Mouse (Mus musculus): ENCODE results near the gene Eng. TPM values are rescaled to one million over a fixed set of nuclear protein-coding genes. Genes with fewer than 3 reads are reported as not detected.

Gene Eng
- polyA plus RNA-seq, 1 experiment = 1.1 TPM

DNA sequence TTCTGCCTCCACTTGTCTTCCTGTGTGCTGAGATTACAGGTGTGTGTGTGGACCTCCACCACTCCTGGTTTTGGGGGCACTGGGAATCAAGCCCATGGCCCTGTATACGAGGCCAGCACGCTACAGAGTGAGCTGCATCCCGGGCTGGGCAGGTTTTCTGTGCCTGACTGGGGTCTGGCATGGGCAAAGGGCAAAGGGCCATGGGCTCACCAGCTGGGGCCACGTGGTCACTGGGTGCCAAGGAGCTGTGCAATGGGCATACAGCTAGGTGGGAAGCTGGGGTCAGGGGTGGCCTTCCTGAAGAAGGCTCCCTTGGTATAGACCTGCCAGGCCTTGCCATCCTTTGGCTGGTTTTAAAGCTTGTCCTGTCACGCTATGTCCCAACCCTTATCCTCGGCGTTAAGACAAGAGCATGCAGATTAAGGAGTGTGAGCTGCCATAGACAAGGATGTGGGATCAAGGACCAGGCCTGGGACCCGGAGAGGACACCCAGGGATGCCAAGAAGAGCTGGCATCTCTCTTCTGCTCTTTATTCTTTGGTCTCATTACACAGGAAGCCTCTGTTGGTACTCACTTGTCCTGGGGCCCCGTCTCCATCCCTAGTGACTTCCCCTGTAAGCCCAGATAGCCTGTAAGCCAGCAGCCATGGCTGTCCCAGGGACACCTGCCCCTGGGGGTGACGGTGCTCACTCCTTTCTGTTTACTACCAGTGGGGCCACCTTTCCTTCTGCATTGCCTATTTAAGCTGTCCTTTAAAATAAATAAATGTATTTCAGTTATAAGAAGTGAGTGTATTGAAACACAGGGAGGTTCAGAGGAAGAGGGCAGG lies 11.9 kb upstream of the Eng start:
- TF ChIP-seq USF1 (IDR thresholded peaks at IDR 0.05; ENCODE audit: low read depth) (no peak), CEBPB (IDR thresholded peaks at IDR 0.05; ENCODE audit: low read depth) (no peak), CTCF (IDR thresholded peaks at IDR 0.05; ENCODE audit: control insufficient read depth, insufficient read depth, insufficient read length) (no peak), MYOG (IDR thresholded peaks at IDR 0.05; ENCODE audit: control insufficient read depth, extremely low read depth, insufficient read length) (no peak), FOSL1 (IDR thresholded peaks at IDR 0.05; ENCODE audit: insufficient read depth, low read length, poor library complexity, severe bottlenecking) (no peak), MAX (IDR thresholded peaks at IDR 0.05) (no peak), MYOD1 (IDR thresholded peaks at IDR 0.05; ENCODE audit: control insufficient read depth, insufficient read length, low read depth) (no peak)
- Histone ChIP-seq H3K79me2 (ENCODE audit: control insufficient read depth, insufficient read depth) (peaks cover 40% of the 10 kb centered on the region), H3K4me3 (ENCODE audit: insufficient read depth, poor library complexity, severe bottlenecking) (no peak overlapping the region), H3K36me3 (ENCODE audit: control insufficient read depth, insufficient read depth) (peaks cover 59% of the 10 kb centered on the region), H3K27me3 (ENCODE audit: control insufficient read depth, insufficient read depth, insufficient read length) (no peaks in the 10 kb centered on the region), H3K79me3 (ENCODE audit: low read depth) (peaks cover 19% of the 10 kb centered on the region), H3ac (ENCODE audit: control insufficient read depth, insufficient read length, low read depth) (no peak overlapping the region)

GRCm38 (mm10) chr2:32636617-32637016 lies 9.8 kb upstream of the Eng start:
- no peaks in the 10 kb centered on the region for H3K27me3 ChIP-seq (ENCODE audit: control insufficient read depth, insufficient read depth, insufficient read length)

GRCm38 (mm10) chr2:32637778-32638281 lies 8.6 kb upstream of the Eng start:
- Histone ChIP-seq H3K79me2 (ENCODE audit: control insufficient read depth, insufficient read depth) (peaks cover 7% of the 10 kb centered on the region), H3K27me3 (ENCODE audit: control insufficient read depth, insufficient read depth, insufficient read length) (no peaks in the 10 kb centered on the region), H3K79me3 (ENCODE audit: low read depth) (peaks cover under 1% of the 10 kb centered on the region), H3K4me3 (ENCODE audit: insufficient read depth, poor library complexity, severe bottlenecking) (no peak overlapping the region), H3ac (ENCODE audit: control insufficient read depth, insufficient read length, low read depth) (no peak overlapping the region), H3K36me3 (ENCODE audit: control insufficient read depth, insufficient read depth) (peaks cover 42% of the 10 kb centered on the region)
- TF ChIP-seq MYOD1 (IDR thresholded peaks at IDR 0.05; ENCODE audit: control insufficient read depth, insufficient read length, low read depth) = no peak
- no peak for TF ChIP-seq USF1 (IDR thresholded peaks at IDR 0.05; ENCODE audit: low read depth)
- TF ChIP-seq CTCF (IDR thresholded peaks at IDR 0.05; ENCODE audit: control insufficient read depth, insufficient read depth, insufficient read length) = no peak
- TF ChIP-seq FOSL1 (IDR thresholded peaks at IDR 0.05; ENCODE audit: insufficient read depth, low read length, poor library complexity, severe bottlenecking) = no peak
- no peak for TF ChIP-seq CEBPB (IDR thresholded peaks at IDR 0.05; ENCODE audit: low read depth)
- TF ChIP-seq MYOG (IDR thresholded peaks at IDR 0.05; ENCODE audit: control insufficient read depth, extremely low read depth, insufficient read length) = no peak
- TF ChIP-seq MAX (IDR thresholded peaks at IDR 0.05) = no peak

More at GRCm38 (mm10) chr2:32636617-32637016, 9.8 kb upstream of the Eng start:
- no peak overlapping the region for H3ac ChIP-seq (ENCODE audit: control insufficient read depth, insufficient read length, low read depth)
- H3K79me3 ChIP-seq (ENCODE audit: low read depth) = peaks cover 4% of the 10 kb centered on the region
- no peak overlapping the region for H3K4me3 ChIP-seq (ENCODE audit: insufficient read depth, poor library complexity, severe bottlenecking)
- H3K36me3 ChIP-seq (ENCODE audit: control insufficient read depth, insufficient read depth) = peaks cover 52% of the 10 kb centered on the region
- TF ChIP-seq MYOG (IDR thresholded peaks at IDR 0.05; ENCODE audit: control insufficient read depth, extremely low read depth, insufficient read length) = no peak
- TF ChIP-seq CTCF (IDR thresholded peaks at IDR 0.05; ENCODE audit: control insufficient read depth, insufficient read depth, insufficient read length) = no peak
- TF ChIP-seq USF1 (IDR thresholded peaks at IDR 0.05; ENCODE audit: low read depth) = no peak
- peaks cover 19% of the 10 kb centered on the region for H3K79me2 ChIP-seq (ENCODE audit: control insufficient read depth, insufficient read depth)

DNA sequence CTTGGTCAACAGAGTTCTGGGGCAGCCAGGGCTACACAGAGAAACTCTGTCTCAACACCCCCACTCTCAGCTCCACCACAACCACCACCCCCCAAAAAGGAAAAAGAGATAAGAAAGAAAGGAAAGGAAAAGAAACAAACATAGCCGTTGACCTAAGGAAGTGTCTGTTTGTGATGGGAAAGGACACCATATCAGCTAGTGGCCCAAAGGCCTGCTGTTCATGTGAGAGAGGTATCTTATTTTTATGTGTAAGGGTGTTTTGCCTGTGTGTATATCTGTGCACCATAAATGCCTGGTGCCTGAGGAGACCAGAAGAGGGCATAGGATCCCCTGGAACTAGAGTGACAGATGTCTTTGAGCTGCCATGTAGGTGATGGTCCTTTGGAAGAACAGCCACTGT lies 6.8 kb upstream of the Eng start:
- no peaks in the 10 kb centered on the region for H3K79me3 ChIP-seq (ENCODE audit: low read depth)
- no peak overlapping the region for H3K4me3 ChIP-seq (ENCODE audit: insufficient read depth, poor library complexity, severe bottlenecking)
- no peaks in the 10 kb centered on the region for H3K79me2 ChIP-seq (ENCODE audit: control insufficient read depth, insufficient read depth)
- no peaks in the 10 kb centered on the region for H3K27me3 ChIP-seq (ENCODE audit: control insufficient read depth, insufficient read depth, insufficient read length)
- H3K36me3 ChIP-seq (ENCODE audit: control insufficient read depth, insufficient read depth) = peaks cover 24% of the 10 kb centered on the region
- TF ChIP-seq USF1 (IDR thresholded peaks at IDR 0.05; ENCODE audit: low read depth) (no peak), CTCF (IDR thresholded peaks at IDR 0.05; ENCODE audit: control insufficient read depth, insufficient read depth, insufficient read length) (no peak), MYOD1 (IDR thresholded peaks at IDR 0.05; ENCODE audit: control insufficient read depth, insufficient read length, low read depth) (no peak), MAX (IDR thresholded peaks at IDR 0.05) (no peak), MYOG (IDR thresholded peaks at IDR 0.05; ENCODE audit: control insufficient read depth, extremely low read depth, insufficient read length) (no peak), CEBPB (IDR thresholded peaks at IDR 0.05; ENCODE audit: low read depth) (no peak), FOSL1 (IDR thresholded peaks at IDR 0.05; ENCODE audit: insufficient read depth, low read length, poor library complexity, severe bottlenecking) (no peak)
- H3ac ChIP-seq (ENCODE audit: control insufficient read depth, insufficient read length, low read depth) = no peak overlapping the region

GRCm38 (mm10) chr2:32640550-32641051 lies 5.8 kb upstream of the Eng start:
- TF ChIP-seq CEBPB (IDR thresholded peaks at IDR 0.05; ENCODE audit: low read depth) (no peak), FOSL1 (IDR thresholded peaks at IDR 0.05; ENCODE audit: insufficient read depth, low read length, poor library complexity, severe bottlenecking) (no peak), CTCF (IDR thresholded peaks at IDR 0.05; ENCODE audit: control insufficient read depth, insufficient read depth, insufficient read length) (no peak), MAX (IDR thresholded peaks at IDR 0.05) (no peak), MYOG (IDR thresholded peaks at IDR 0.05; ENCODE audit: control insufficient read depth, extremely low read depth, insufficient read length) (no peak), MYOD1 (IDR thresholded peaks at IDR 0.05; ENCODE audit: control insufficient read depth, insufficient read length, low read depth) (no peak), USF1 (IDR thresholded peaks at IDR 0.05; ENCODE audit: low read depth) (no peak)
- Histone ChIP-seq H3K4me3 (ENCODE audit: insufficient read depth, poor library complexity, severe bottlenecking) (no peak overlapping the region), H3ac (ENCODE audit: control insufficient read depth, insufficient read length, low read depth) (no peak overlapping the region), H3K79me2 (ENCODE audit: control insufficient read depth, insufficient read depth) (no peaks in the 10 kb centered on the region), H3K79me3 (ENCODE audit: low read depth) (no peaks in the 10 kb centered on the region), H3K36me3 (ENCODE audit: control insufficient read depth, insufficient read depth) (peaks cover 15% of the 10 kb centered on the region), H3K27me3 (ENCODE audit: control insufficient read depth, insufficient read depth, insufficient read length) (no peaks in the 10 kb centered on the region)

Measured in C2C12 (cell line).